Mouse (Mus musculus) heart, postnatal 4 days (tissue): ENCODE results near the gene Gdpgp1. TPM values are rescaled to one million over a fixed set of nuclear protein-coding genes. Genes with fewer than 3 reads are reported as not detected.

Experiments
- DNase-seq: peaks from one replicate; pipeline ENCODE4 v3.0.0; 2021
- total RNA-seq, 2 experiments: library from RNA; stranded (reverse); gene quantifications; 2 replicates each; pipeline ENCODE4 v1.2.3; 2021

Gene Gdpgp1
- total RNA-seq, 2 experiments from 2014 or later = 2.5 to 2.6 TPM

GRCm38 (mm10) chr7:80199851-80200587 is 32.6 kb upstream of the Gdpgp1 start:
- no peak for DNase-seq

- no peak for DNase-seq
Observed at GRCm38 (mm10) chr7:80200588-80200945, 32.1 kb upstream of the Gdpgp1 start.

- no peak for DNase-seq
Observed at GRCm38 (mm10) chr7:80200963-80201539, 31.6 kb upstream of the Gdpgp1 start.

- DNase-seq = no peak
Observed at GRCm38 (mm10) chr7:80201888-80202540, 30.7 kb upstream of the Gdpgp1 start.

- DNase-seq = no peak
Observed at GRCm38 (mm10) chr7:80202961-80203360, 29.7 kb upstream of the Gdpgp1 start.

- no peak for DNase-seq
Observed at GRCm38 (mm10) chr7:80203638-80204096, 29.0 kb upstream of the Gdpgp1 start.

GRCm38 (mm10) chr7:80204362-80204761 is 28.3 kb upstream of the Gdpgp1 start:
- DNase-seq = no peak

- no peak for DNase-seq
Observed at GRCm38 (mm10) chr7:80204961-80205360, 27.7 kb upstream of the Gdpgp1 start.

- DNase-seq = no peak
Observed at GRCm38 (mm10) chr7:80205705-80206589, 26.7 kb upstream of the Gdpgp1 start.

GRCm38 (mm10) chr7:80207314-80207731 is 25.3 kb upstream of the Gdpgp1 start:
- no peak for DNase-seq

GRCm38 (mm10) chr7:80208026-80208642 is 24.5 kb upstream of the Gdpgp1 start:
- DNase-seq = peak; percentile 29

GRCm38 (mm10) chr7:80208738-80209430 is 23.8 kb upstream of the Gdpgp1 start:
- peak; percentile 87 for DNase-seq

- no peak for DNase-seq
Observed at GRCm38 (mm10) chr7:80209669-80210068, 23.0 kb upstream of the Gdpgp1 start.

- DNase-seq = no peak
Observed at GRCm38 (mm10) chr7:80210982-80211381, 21.7 kb upstream of the Gdpgp1 start.

GRCm38 (mm10) chr7:80213604-80214003 is 19.1 kb upstream of the Gdpgp1 start:
- DNase-seq = no peak

GRCm38 (mm10) chr7:80214459-80214858 is 18.2 kb upstream of the Gdpgp1 start:
- no peak for DNase-seq

GRCm38 (mm10) chr7:80215398-80215797 is 17.3 kb upstream of the Gdpgp1 start:
- DNase-seq = peak; percentile 85

GRCm38 (mm10) chr7:80216566-80216965 is 16.1 kb upstream of the Gdpgp1 start:
- DNase-seq = peak; percentile 57

GRCm38 (mm10) chr7:80218666-80219065 is 14.0 kb upstream of the Gdpgp1 start:
- DNase-seq = no peak

GRCm38 (mm10) chr7:80220237-80220797 is 12.3 kb upstream of the Gdpgp1 start:
- no peak for DNase-seq

- DNase-seq = no peak
Observed at GRCm38 (mm10) chr7:80221179-80221750, 11.4 kb upstream of the Gdpgp1 start.
